Mouse (Mus musculus): ENCODE results near the gene Gm45717. TPM values are rescaled to one million over a fixed set of nuclear protein-coding genes. Genes with fewer than 3 reads are reported as not detected.
"Not testable (repeated sequence)": the region's sequence is repeated elsewhere in the genome, so short reads cannot be mapped to it uniquely, and the experiment has no call there.

Gm45717 gene
- total RNA-seq (2021): under 1 TPM in 1 of 2 experiments, not detected in 1; 0.76 TPM

GRCm38 (mm10) chr7:140955758-140956555, at the start of gene Gm45717, which contains the start of gene Ifitm2:
Gene Gm45717, minus strand, starts transcription at chr7:140955937.
Gene Ifitm2, minus strand, starts transcription at chr7:140955987.
- intact Hi-C loops (cut with DNase I): loop anchor here (1.0 to 5.0 kb wide), 2 partner anchors 15 to 216 kb away; partner anchors contain the start of genes Pgghg and Rnh1
- DNase-seq: peak; percentile 82 to 85

GRCm38 (mm10) chr7:141003248-141004010, 47.7 kb upstream of the Gm45717 start:
- no peak for DNase-seq
- intact Hi-C loops (cut with DNase I): no loop called here

DNA sequence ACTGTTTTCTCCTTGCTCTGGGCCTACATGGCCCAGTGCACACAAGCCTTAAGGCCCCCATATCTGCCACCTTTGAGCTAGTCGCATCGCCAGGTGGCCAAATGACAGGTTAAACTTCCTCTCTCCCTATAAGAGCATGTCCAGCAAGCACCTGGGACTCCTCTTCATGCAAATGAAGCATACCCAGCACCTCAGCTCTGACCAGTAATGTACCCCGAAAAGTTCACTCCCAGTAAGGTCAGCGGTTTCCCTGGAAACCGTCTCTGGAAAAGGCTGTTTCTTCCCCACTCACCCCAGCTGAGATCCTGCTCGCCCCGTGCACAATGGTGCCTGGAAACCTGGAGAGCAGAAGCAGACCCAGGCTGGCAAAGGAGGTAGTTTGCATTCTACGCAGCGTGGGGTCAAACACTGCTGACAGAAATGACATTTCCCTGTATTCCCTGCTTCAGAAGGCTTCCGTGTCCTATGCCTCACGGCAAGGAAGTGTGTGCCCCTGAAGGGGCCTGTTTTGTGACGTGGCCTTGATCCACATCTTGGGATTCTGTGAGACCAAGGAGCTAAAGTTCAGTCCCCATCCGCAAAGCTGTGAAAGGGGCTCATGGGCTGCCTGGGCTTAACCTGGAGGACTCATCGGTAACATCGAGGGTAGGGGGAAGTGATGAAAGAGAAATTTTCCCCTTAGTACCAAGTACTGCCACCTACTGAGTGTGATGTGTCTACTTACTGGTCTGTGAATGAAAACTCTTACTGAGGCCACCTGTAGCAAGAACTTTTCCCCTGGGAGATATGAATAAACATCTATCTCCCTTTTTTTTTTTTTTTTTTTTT, 45.4 kb upstream of the Gm45717 start:
- no peak for DNase-seq
- intact Hi-C loops (cut with DNase I): no loop called here

- intact Hi-C loops (cut with DNase I): no loop called here
- DNase-seq: no peak
These were observed 43.3 kb upstream of the Gm45717 start for GRCm38 (mm10) chr7:140998853-140999700.

GRCm38 (mm10) chr7:140997817-140998216, 42.1 kb upstream of the Gm45717 start:
- no peak for DNase-seq
- intact Hi-C loops (cut with DNase I): no loop called here

GRCm38 (mm10) chr7:140991117-140991689, 35.5 kb upstream of the Gm45717 start:
- no peak for DNase-seq
- intact Hi-C loops (cut with DNase I): no loop called here

DNA sequence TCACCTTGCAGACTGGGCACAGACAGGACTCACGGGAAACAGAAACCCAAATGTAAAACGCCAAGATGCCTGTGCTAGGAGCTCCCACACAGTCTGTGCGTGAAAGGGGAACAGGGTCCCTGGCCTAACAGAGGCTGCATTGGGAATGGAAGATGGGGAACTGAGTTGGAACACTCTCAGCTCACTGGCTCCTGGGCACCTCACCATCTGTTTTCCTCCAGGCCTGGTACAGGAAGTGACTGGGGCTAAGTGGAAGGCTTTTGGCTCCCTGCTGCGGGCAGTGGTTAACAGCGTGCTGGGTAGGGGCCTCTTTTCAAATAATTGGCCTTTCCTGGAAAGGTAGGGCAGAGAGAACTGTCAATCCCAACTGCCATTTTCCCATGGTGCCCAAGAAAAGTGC, 34.9 kb upstream of the Gm45717 start:
- DNase-seq: no peak
- intact Hi-C loops (cut with DNase I): no loop called here

DNA sequence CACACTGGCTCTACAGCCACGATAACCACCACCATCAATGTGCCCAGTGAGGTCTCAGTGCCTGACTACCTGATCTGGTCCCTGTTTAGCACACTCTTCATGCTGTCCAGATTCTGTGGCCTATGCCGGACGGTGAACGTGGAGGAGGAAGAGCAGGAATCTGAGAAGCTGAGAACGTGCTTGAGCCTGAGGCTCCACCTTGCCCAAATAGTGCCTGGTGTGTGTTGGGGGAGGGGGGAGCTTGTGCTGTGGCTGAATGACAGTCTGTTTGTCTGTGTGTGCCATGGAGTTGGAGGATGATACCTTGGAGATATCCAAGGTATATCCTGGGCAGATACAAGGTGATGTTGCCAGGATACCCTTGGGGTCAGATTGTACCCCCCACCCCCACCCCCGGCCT, 34.4 kb upstream of the Gm45717 start:
- DNase-seq: no peak
- intact Hi-C loops (cut with DNase I): no loop called here

DNA sequence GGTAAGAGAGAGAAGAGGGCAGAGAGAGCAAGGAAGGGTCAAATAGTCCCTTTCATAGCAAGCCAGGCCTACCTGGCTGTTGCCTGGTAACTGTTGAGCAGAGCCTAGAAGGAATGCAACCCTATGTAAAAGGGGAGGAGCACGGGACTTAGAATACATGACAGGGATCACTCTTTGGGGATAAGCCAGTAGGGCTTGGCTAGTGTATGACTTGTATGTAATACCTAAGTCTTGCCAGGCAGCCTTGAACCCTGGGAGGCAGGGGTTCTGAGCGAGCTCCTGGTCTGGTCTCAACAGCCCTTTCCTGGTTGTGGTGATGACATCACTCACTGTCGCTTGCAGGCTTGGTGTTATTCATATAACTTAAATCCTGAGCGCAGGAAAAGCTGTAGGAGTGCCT, 33.3 kb upstream of the Gm45717 start:
- DNase-seq: no peak
- intact Hi-C loops (cut with DNase I): no loop called here

DNA sequence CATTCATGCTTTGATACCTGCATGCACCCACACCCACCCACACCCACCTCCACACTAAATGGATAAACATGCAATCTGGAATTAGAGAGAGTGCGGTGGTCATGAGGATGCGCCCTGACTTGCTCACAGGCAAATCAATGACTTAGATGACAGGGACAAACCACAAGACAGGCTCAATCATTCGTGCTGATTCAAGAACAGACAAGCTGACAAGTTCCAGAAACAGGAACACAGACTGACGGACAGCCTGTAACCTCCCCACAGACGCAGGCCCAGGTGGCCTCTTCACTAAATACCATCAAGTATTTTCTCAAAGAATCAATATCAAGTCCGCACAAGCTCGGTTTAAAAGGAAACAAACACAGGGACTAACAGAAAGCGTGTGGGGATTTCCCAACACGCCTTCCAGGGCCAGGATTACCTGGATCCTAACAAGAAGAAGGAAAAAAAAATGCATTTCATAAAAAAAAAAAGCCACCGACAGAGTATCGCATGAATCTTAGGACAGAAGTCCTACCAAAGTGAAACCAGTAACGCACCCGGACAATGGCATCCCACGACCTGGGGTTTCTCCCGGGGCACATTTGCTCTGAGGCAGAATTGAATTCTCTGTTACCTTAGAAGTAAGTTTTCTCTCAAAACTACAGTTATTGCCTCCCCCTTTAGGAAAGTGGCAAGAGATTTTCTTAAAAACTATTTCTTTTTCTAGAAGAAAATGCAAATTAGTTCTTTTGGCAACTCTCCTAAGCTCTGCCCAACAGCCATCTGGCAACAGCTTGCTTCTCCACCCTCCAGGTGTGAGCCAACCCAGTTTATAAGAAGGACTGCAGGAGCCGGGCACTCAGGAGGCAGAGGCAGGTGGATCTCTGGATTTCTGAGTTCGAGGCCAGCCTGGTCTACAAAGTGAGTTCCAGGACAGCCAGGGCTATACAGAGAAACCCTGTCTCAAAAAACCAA, 31.7 kb upstream of the Gm45717 start:
- intact Hi-C loops (cut with DNase I): no loop called here
- DNase-seq: no peak

DNA sequence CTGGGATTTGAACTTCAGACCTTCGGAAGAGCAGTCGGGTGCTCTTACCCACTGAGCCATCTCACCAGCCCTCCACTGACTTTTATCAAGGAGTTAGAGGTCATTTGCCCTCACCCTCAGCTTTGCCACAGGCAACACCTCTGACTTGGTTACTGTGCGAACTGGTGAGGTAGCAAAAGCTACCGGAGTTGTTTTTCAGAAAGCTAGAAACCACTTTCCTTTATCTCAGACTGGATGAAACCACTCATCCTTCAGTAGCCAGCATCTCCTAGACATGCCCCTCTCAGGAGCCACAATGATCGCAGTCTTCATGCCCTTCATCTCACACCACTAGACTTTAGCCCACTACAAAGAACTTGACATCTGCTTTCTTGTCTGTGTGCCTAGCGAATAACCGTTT, 27.2 kb upstream of the Gm45717 start:
- intact Hi-C loops (cut with DNase I): no loop called here
- DNase-seq: no peak

- intact Hi-C loops (cut with DNase I): no loop called here
- DNase-seq: no peak
These were observed 26.0 kb upstream of the Gm45717 start for GRCm38 (mm10) chr7:140981704-140982103.

- intact Hi-C loops (cut with DNase I); DNase-seq: not testable (repeated sequence)
These were observed 21.0 kb upstream of the Gm45717 start for GRCm38 (mm10) chr7:140976720-140977119.

- intact Hi-C loops (cut with DNase I): no loop called here
- no peak for DNase-seq
These were observed 19.7 kb upstream of the Gm45717 start for GRCm38 (mm10) chr7:140975465-140975864.

DNA sequence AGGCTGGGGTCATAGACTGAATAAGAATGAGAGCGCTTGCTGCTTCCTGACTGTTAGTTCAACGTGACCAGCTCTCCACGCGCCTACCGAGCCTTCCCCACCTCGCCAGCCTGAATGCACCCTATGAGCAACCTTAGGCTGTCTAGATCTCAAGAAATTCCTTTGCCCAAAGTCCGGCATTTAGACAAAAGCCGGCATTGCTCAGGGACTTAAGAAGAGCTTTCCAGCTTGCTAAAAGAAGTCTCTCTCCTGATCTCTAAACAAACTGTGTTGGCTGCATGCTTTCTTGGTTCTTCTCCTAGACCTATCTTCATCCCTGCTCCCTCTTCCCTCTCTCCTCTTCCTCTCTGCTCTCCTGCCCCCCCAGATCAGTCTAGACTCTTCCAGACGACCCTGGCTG, 19.2 kb upstream of the Gm45717 start:
- intact Hi-C loops (cut with DNase I): no loop called here
- DNase-seq: no peak

- intact Hi-C loops (cut with DNase I): no loop called here
- DNase-seq: no peak
These were observed 17.8 kb upstream of the Gm45717 start for GRCm38 (mm10) chr7:140973396-140974165.

- peak in 1 of 2 experiments; percentile 39 for DNase-seq
- intact Hi-C loops (cut with DNase I): loop anchor here (2.0 kb wide), 1 partner anchor 31 kb away; the partner anchor contains the start of gene Pgghg
These were observed 15.9 kb upstream of the Gm45717 start for GRCm38 (mm10) chr7:140971479-140972171.

All from heart, postnatal 36 days (tissue).